Mouse (Mus musculus) right cerebral cortex, postnatal 10 days (tissue): Measurements from ENCODE around the gene Col6a5.
"Not testable (repeated sequence)": the region's sequence is repeated elsewhere in the genome, so short reads cannot be mapped to it uniquely, and the experiment has no call there.

Experiments used
- DNase-seq, 2 experiments: peaks; one replicate each; pipeline ENCODE4 v3.0.0; 2021; ENCODE audit warnings: low spot score in 2 of 2

Gene Col6a5

DNA sequence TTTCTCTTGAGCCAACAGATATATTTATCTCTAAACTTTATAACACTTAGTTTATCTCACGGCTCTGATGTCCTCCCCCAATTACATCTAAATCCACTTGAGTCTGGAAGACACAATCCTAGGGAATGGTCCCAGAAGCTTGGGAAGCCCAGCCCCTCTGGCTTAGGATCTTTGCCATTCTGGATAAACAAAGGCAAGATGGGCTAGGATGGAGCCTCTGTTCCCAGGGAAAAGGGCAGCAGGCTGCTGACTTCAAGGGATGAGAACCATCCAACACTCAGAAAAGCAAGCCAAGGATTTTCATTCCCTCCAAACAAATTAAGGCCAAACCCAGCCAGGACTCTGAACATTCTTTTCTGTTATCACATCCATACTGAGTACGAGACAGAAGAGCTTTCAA is 51.1 kb downstream of the Col6a5 start:
- DNase-seq, result no peak

DNA sequence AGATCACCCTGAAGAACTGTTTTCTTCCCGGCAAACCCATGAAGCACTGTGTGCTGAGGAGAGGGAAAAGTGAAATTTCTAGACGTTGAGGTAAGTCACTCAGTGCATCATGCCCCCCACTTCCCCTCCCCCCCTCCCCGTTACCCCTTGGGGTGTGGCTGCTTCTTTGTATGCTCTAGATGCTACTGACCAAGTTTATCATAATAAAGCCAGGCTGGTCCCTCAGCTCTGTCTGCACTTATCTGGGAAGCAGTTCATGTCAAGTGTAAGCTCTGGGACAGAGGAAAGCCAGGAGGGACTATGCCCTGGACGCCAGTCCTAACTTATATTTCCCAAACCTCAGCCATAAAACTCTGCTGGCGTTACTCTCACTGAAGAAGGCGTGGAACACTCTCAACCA is 53.0 kb downstream of the Col6a5 start:
- no peak for DNase-seq

DNA sequence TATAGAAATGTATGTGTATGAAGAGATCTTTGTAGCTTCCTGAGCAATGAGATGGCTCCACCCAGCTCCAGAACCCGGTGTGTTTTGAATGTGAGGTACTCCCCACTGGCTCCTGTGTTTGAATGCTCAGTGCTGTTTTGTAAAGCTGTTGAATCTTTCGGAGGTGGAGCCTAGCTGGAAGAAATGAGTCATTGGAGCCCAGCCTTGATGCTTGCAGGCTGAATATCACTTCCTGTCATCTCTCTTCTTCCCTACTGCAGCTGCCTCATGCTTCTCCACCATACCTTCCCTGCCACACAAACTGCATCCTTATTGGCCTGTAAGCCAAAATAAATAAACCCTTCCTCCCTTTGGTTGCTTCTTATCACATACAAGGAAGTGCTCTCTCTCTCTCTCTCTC is 72.9 kb downstream of the Col6a5 start:
- DNase-seq, result no peak

DNA sequence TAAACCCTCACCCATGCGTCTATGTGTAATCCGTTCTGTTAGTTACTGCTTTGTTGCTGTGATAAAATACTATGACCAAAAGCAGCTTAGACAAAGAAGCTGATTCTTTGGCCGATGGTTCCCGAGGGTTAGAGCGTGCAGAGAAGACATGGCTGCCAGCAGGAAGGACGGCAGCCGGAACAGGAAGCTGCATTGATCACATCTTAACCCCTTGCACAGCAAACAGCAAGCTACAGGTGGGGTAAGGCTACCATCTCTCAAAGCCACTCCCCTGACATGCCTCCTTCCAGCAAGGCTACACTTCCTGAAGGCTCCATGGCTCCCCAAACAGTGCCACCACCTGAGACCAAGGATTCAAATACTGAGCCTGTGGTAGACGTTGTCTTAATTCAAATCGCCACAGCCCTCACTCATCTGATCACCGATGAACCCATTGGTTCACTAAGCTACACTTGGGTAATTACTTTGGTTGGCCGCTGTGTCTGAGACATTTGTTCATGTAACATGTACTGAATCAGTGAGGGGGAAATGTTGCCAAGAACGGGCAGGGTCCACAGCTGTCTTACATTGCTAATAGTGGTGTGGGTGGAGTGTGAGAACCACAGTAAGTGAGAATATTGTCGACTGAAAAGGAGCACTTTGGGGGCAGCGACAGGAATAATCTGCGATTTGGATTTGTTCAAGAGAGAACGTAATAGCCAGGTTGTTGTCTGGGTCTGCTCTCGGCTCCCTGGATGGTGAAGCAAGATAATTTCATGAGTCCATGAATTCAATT is 75.6 kb downstream of the Col6a5 start:
- DNase-seq, result no peak

DNA sequence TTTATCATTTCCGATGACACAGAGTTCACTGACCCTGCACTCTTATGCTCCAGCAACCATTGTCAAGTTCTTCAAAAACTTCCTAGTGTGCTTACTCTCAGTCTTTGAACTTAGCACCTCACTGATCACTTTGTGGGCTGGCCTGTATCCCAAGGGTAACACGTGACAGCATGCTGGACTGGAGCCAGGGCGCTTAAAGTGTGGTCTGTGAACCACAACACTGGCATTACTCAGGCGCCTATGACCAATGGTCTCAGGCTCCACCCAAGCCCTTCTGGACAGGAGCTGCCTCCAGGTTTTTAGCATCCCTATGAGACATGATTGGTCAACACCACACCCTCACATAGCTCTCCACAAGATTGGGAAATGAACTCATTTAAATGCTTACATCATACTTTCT is 79.7 kb downstream of the Col6a5 start:
- no peak for DNase-seq

DNA sequence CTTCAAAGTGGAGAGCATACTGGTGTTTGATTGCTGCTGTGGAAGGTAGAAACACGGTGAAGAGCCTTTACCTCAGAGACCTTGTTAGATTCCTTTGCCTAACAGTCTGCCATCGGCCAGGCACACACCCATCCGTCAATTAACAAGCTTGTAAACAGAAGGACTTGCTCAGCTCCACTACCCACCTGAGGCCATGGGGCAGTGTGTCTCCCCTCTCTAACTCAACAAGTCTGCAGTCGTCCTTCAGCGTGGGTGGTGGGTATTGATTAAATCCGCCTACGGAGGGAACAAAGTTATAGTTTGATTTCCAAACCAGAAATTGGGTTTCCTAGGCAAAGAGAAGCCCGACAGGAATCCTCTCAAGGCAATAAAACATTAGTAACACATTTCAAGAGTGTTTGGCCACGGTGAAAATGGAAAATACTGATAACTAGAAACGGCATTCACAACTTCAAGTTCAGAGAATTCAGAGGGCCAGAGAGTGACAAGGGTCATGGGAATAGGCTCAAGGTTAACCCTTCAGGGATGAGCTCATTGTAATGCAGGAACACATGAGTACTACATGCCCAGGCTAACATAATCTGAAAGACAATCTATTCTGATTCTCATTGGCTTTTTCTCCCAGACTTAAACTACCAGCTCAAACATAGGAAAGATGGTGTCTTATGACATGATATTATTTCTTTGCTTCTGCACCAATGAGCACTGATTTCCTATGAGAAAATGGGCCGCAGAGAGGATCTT is 81.9 kb downstream of the Col6a5 start:
- DNase-seq, result no peak

DNA sequence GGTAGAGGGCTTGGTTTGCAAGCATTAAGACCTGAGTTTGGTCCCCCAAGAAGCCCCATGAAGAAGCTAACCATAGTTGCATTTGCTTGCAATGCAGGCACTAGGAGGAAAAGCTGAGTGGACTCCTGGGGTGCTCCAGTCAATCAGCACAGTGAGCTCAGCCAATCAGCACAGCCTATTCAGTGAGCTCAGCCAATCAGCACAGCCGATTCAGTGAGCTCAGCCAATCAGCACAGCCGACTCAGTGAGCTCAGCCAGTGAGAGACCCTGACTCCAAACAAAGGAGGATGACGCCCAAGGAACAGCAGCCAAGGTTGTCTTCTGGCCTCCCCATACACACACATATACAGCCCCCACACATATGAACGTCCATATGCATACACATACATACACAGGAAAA is 84.3 kb downstream of the Col6a5 start:
- DNase-seq, result no peak

DNA sequence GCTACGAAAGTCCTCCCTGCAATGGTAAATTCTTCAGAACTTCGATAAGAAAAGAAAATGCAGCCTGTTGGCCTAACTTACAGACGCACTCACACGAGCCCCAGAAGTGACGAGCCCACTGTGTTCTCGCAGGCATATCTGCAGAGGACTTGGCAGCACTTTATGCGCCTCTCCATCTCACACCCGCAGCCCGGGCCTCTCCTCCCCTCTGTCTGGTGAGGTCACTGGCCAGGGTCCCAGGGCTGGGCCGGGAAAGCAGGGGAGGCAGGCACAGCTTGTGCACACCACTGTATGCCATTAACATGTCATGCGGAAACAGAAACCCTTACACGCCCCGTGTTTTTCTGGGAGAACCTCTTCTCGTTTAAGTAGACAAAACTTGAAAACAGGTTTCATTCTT is 88.8 kb downstream of the Col6a5 start:
- no peak for DNase-seq

DNA sequence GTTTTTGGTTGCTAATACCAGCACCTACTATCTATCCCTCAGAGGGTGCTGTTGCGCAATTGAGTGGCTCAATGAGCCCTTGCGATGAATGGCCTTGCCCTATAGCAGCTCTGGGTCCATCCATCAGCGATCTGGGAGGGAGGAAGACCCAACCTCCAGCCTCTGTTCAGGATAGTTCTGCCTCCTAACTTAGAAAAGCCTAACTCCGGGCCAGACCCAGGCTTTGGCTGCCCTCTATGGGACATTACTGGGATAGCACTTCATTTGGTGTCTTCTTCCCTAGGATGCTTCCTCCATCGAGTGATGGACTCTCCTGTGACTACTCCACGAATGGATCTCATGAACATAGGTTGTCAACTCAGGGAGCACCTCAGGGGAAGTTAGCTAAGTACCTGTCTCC is 102.7 kb downstream of the Col6a5 start:
- DNase-seq, result peak; percentile 71 to 80

DNA sequence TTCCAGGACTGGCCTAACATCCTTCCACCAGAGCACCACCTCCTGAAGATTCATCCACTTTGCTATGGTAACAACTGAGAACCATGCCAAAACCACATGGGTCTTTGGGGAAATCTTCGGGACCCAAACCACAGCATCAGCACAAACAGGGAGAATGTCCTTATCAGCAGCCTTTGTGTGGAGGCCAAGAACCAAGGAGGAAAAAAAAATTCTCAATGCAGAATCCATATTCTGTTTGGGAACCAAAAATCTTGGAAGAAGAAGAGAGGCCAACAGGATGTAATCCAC is 107.7 kb downstream of the Col6a5 start:
- DNase-seq, result no peak

DNA sequence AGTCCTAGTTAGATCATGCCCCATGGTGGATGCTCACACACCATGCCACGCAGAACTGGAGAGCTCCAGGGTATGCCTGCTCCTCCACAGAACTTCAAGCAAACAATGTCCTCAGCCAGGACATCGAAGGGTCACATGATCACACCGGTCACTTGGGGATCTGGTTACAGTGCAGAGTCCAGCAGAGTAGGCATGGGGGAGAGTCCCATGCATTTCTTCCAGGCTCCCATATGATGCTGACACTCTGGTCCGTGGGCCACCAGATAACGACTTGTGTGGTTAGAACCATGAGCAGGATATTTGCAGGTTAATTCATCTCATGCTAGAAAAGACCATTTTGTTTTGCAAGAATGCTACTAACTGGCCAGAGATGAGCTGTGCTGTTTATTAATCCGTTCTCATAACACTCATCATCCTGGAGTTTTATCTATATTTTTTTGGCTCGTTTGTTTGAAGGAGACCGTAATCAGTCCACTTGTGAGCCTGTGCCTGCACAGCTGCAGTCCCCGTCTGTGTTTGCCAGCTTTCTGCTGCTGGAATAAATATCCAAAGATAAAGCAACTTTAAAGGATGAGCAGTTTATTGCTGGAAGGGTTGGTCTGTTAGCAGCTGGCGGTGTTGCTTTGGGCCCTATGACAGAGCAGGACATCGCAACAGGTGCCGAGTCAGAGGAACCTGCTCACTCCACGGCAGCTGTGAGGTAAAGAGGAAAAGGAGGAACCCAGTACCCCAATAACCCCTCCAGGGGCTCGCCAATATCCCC is 108.2 kb downstream of the Col6a5 start:
- DNase-seq, result peak in 1 of 2 experiments; percentile 40

DNA sequence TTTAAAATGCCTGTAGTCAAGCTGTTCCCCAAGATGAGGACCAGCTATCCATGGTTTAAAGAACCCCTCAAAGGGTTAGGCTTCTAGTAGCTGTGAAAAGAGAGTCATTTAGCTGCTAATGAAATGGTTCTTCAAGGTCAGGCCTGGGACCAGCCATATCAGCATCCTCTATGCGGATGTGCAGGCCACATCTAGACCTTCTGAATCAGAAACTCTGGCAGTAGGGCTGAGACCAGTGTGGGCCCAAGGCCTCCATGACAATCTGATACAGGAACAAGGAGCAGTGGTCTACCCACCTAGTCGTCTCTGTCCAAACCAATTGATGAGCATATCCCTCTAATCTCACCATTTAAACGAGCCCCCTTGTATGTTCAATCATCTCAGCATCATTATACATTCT is 109.4 kb downstream of the Col6a5 start:
- no peak for DNase-seq

DNA sequence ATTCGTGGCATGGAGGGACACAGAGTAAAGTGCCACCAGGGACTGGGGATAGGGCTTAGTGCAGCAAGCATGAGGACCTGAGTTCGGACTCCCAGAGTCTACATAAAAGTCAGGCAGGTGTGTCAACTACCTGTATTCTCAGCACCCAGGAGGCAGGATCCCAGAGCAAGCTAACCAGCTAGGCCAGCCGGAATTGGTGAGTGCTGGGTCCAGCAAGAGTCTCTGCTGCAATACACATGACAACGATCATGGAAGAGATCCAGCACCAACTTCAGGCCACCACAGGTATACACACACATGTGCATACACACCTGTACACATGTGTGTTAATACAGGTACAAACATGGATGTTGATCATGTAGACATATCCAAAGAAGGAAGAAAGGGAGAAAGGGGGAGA is 112.0 kb downstream of the Col6a5 start:
- no peak for DNase-seq

DNA sequence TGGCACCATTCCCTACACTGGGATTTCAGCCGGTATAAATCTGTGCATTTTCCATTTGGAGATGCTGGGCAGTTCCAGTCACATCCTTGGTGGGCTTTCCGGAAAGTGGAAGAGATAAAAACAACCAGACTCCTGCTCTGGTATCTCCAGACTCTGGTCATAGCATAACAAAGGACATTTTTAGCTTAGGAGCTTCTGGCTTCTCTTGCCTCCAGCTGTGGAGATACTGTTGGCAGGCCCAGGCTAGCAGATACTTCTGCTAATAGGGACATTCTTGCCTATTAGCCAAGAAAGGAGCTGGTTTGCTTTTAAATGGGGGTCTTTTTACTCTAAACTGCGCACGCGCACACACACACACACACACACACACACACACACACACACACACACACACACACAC is 113.2 kb downstream of the Col6a5 start:
- no peak for DNase-seq

DNA sequence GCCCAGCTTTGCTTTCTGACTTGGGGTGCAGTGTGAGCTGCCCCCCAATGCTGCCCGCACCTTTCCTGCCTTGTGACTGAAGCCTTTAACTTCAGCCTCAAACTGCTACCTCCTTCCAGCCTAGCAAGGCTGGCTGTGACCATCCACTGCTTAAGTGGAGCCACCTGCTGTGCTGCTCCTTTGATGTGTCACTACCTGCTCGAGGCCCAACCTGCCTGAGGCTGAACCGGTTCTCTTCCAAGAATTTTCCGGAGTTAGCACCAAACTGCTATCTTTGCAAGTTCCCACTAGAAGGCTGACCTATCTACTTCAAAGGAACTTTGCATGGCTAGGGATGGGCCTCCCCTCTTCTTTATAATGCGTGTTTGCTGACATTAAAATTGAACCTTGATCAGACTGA is 119.1 kb downstream of the Col6a5 start:
- not testable (repeated sequence) for DNase-seq

DNA sequence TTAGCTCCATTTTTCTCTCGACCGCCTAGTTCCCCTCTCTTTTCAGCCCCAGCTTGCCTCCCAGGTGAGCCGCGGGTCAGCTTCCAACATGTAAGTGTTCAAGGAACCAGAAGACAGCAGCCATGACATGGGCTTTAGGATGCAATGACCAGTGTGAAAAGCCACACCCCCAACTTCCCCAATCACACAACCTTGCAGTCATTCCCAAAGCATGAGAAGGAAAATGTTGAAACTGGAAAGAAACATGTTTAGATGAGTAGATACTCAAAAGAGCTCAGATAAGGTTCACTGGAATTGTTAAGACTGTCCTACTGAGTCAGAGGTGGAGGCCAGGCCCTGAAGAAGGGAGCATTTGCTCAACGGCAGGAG is 121.3 kb downstream of the Col6a5 start:
- DNase-seq, result no peak

DNA sequence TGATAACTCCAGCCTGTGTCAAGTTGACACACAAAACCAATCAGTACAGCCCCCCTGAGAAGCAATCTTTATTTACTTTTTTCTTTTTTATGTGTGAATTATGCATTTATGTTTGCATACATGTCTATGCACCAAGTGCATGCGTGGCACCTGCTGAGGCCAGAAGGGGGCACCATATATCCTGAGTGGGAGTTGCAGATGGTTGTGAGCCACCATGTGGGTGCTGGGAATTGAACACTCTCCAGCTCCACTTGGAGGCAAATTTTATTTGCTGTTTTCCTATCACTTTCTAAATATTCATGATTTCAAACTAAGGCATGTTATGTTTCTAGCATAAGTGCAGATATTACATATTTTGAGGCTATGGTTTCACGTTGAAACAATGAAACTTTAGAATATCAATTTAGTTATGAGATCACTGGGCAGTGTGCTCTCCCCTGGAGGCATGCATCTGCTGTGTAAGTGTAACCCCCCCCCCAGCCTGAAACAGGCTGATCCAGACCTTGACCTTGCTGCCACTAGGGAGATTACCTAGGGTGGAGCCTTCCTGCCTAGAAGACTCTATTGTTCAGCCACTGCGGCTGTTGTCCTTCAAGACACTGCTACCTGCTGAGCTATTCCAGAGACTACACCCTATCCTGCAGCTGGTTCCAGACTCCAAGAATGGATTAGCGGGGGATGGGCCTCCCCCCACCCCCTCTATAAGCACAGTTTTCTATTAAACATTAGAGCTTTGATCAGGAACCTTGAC is 121.9 kb downstream of the Col6a5 start:
- DNase-seq, result no peak

DNA sequence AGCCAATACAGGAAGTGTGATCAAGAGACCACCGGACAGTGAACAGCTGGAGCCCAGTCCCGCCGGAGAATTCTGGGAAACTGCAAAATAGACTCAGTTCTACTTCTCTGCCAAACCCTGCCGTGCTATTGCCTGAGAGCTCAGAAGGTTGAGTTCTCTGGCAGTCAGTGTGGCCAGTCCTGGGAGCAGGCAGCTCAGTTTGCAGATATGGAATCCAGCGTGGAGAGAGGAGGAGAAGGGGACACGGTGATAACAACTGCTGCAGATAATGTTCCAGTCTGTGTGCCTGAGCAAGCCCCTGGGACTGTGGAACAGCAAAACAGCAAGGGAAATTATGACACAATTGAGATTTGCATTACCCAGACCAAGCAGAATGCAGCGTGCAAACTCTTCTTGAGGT is 124.9 kb downstream of the Col6a5 start:
- DNase-seq, result no peak

DNA sequence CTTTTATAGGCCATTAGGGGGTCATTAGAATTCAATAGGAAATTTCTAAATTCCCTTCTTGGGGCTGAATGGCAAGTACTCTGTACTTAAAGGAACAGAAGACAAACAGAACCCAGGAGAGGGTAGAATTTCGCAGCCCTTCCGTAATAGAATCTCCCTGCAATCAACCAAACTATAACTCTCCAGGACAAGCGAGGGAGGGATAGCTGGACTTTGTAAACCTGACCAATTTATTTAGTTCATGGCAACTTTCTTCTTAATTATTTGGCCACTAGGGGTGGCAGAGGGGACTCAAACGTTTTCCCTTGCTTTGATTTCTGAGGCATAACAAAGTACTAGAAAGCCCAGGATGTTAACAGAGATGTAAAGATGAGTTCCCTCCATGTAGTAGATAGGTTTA is 125.6 kb downstream of the Col6a5 start:
- no peak for DNase-seq

DNA sequence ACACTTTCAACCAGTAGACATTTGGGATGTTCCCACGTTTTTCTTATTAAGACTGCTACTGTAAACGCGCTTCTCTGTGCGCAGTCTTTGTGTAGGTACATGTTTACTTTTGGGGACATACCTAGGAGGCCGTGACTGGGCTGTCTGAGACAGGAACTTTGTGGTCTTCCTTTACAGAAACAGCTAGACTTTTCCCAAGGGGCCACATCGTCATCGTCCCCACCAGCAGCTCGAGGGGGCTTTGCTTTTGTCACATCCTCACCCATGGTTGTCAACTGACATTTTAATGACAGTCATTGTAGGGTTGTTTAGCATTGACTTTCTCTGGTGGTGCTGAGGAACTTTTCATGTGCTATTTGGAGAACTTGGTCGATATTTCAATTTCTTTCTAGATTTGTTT is 129.2 kb downstream of the Col6a5 start:
- DNase-seq, result no peak

DNA sequence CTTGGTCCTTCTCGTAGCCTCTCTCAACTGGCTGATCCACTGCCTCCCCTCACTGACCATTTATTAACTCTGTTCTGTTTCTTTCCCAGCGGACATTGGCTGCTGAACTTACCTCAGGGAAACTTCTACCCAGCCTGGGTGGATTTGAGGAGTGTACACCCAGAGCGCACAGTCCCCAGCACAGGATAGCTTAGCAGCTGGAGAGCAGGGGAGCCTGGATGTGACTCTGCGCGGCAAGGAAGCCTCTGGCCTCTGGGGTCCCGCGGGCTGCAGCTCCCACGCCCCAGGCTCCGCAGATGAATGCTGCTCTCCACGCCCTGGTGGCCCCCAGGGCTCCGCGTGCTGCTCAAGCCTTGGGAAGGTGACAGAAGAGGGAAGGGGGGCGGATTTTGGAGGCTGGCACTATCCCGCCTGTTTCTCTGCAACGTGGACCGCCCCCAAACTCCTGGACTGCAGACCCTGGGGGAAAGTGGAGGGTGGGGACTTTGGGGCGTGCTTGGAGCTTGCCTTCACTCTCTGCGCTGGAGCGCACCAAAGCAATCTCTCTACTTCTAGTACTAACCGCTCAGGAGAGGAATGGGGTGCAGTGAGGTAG is 132.6 kb downstream of the Col6a5 start, which contains the start of gene Col6a6:
Gene Col6a6 (minus strand): TSS at position 370 of the 595 bp plus-strand sequence.
- DNase-seq, result no peak
